Mouse (Mus musculus) thymus, postnatal 36 days (tissue): ENCODE data around the gene Cdkn2b.

ENCODE experiments used
- DNase-seq, 2 experiments: peaks; one replicate each; pipeline ENCODE4 v3.0.0; 2022; ENCODE audit warnings: mixed read lengths in 2 of 2

Cdkn2b gene

GRCm38 (mm10) chr4:89310491-89311254 lies at the start of gene Cdkn2b:
TSS of gene Cdkn2b (minus strand) at chr4:89311039.
- DNase-seq, result peak; percentile 65 to 67

GRCm38 (mm10) chr4:89360349-89360748 lies 49.5 kb upstream of the Cdkn2b start:
- no peak for DNase-seq

GRCm38 (mm10) chr4:89359506-89359905 lies 48.7 kb upstream of the Cdkn2b start:
- DNase-seq, result no peak

- no peak for DNase-seq
Measured at GRCm38 (mm10) chr4:89353935-89354334, 43.1 kb upstream of the Cdkn2b start.

- no peak for DNase-seq
Measured at GRCm38 (mm10) chr4:89353071-89353582, 42.3 kb upstream of the Cdkn2b start.

GRCm38 (mm10) chr4:89351474-89351873 lies 40.6 kb upstream of the Cdkn2b start:
- no peak for DNase-seq

- no peak for DNase-seq
Measured at GRCm38 (mm10) chr4:89350938-89351451, 40.2 kb upstream of the Cdkn2b start.

- no peak for DNase-seq
Measured at GRCm38 (mm10) chr4:89350391-89350790, 39.6 kb upstream of the Cdkn2b start.

- no peak for DNase-seq
Measured at GRCm38 (mm10) chr4:89348842-89349241, 38.0 kb upstream of the Cdkn2b start.

- no peak for DNase-seq
Measured at GRCm38 (mm10) chr4:89313461-89313860, 2.6 kb upstream of the Cdkn2b start.

GRCm38 (mm10) chr4:89309996-89310395 lies 843 bp downstream of the Cdkn2b start:
- no peak for DNase-seq

GRCm38 (mm10) chr4:89308001-89308400 lies 2.8 kb downstream of the Cdkn2b start:
- DNase-seq, result no peak

- DNase-seq, result no peak
Measured at GRCm38 (mm10) chr4:89306798-89307365, 4.0 kb downstream of the Cdkn2b start.

- DNase-seq, result no peak
Measured at GRCm38 (mm10) chr4:89305691-89306090, 5.1 kb downstream of the Cdkn2b start.

GRCm38 (mm10) chr4:89303281-89303995 lies 7.4 kb downstream of the Cdkn2b start:
- DNase-seq, result no peak

- DNase-seq, result no peak
Measured at GRCm38 (mm10) chr4:89302129-89302528, 8.7 kb downstream of the Cdkn2b start.

GRCm38 (mm10) chr4:89299721-89300120 lies 11.1 kb downstream of the Cdkn2b start:
- no peak for DNase-seq

GRCm38 (mm10) chr4:89295441-89296220 lies 15.2 kb downstream of the Cdkn2b start:
- no peak for DNase-seq

GRCm38 (mm10) chr4:89294486-89295440 lies 16.1 kb downstream of the Cdkn2b start, which contains the start of gene Cdkn2a:
TSS of gene Cdkn2a (minus strand) at chr4:89294653.
- peak; percentile 25 to 49 for DNase-seq

- DNase-seq, result no peak
Measured at GRCm38 (mm10) chr4:89294091-89294485, 16.8 kb downstream of the Cdkn2b start.

GRCm38 (mm10) chr4:89293516-89293915 lies 17.3 kb downstream of the Cdkn2b start:
- DNase-seq, result no peak
